Mouse (Mus musculus) embryonic fibroblast, embryonic 13.5 days (primary cell): ENCODE data around the gene Gstm3. TPM values are rescaled to one million over a fixed set of nuclear protein-coding genes. Genes with fewer than 3 reads are reported as not detected.

Experiments
- H3K27ac ChIP-seq: 2 replicates; pipeline ENCODE4 v1.5.1; 2012; ENCODE audit warnings: low read length, control low read depth, inconsistent platforms; ENCODE audit not compliant: insufficient read depth
- H3K4me1 ChIP-seq: 2 replicates; pipeline ENCODE4 v1.6.1; 2011; ENCODE audit warnings: low read length; ENCODE audit not compliant: control insufficient read depth, insufficient read depth
- H3K4me3 ChIP-seq: 2 replicates; pipeline ENCODE4 v1.5.1; 2011; ENCODE audit warnings: mild to moderate bottlenecking, control low read depth, low read length; ENCODE audit not compliant: insufficient read depth
- CTCF ChIP-seq: IDR thresholded peaks from 2 replicates; pipeline ENCODE4 v1.5.1; 2011; ENCODE audit warnings: mild to moderate bottlenecking, control low read depth, low read length, moderate library complexity, borderline replicate concordance; ENCODE audit not compliant: insufficient read depth
- POLR2A ChIP-seq: IDR thresholded peaks from 2 replicates; pipeline ENCODE4 v1.6.1; 2011; ENCODE audit warnings: low read depth, mild to moderate bottlenecking, control low read depth, low read length, moderate library complexity
- polyA plus RNA-seq: library from polyadenylated mRNA; stranded (reverse); fragments of >200 nt; gene quantifications from 2 replicates; pipeline ENCODE4 v1.2.4, GENCODE M21; 2011; ENCODE audit warnings: low read depth; ENCODE audit not compliant: missing spikeins, insufficient read length

Gstm3 gene
- polyA plus RNA-seq, 1 experiment = not detected

DNA sequence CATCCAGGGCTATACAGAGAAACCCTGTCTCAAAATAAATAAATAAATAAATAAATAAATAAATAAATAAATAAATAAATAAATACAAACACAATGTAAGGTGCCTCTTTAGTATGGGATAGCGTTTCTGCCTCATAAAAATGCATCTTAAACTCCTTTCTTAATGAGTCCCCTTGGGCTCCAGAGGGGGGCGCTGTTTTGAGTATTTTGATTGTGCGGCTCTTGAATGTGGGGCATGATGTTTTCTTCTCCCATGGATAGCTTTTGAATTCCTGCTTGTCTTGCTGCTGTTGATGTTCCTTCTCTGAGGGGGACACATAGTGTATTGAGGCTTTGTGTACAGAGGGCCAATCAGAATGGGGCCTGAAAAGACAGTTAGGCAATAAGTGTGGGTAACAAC, 52.0 kb downstream of the Gstm3 start:
- Histone ChIP-seq H3K4me1 (no peaks in the 10 kb centered on the region), H3K27ac (no peak overlapping the region), H3K4me3 (no peak overlapping the region)
- TF ChIP-seq POLR2A (no peak), CTCF (no peak)

DNA sequence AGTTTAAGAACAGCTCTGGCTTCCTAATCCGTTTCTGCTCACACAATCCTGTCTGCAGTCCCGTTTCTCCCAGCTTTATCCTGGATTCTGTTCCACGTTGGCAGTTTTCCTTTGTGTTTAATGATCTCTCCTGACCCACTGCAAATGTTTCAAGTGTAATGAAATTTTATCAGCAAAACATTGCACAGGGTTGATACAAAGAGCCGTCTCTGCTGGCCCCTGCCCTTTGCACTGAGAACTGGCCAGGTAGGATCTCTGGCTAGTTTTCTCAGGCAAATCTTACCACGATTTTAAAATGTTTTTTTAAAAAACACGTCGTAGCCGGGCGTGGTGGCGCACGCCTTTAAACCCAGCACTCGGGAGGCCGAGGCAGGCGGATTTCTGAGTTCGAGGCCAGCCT, 52.4 kb downstream of the Gstm3 start:
- Histone ChIP-seq H3K4me3 (no peak overlapping the region), H3K27ac (no peak overlapping the region), H3K4me1 (no peaks in the 10 kb centered on the region)
- TF ChIP-seq POLR2A = no peak
- TF ChIP-seq CTCF = no peak

Other genes with a start within 250 kb of the Gstm3 start
- 208 and 272 TPM in 2 replicates for gene Csf1, start 208.8 kb downstream of the Gstm3 start, polyA plus RNA-seq
- gene Eps8l3, start 92.1 kb downstream of the Gstm3 start, polyA plus RNA-seq = not detected in 2 replicates
- gene Gstm5, start 73.5 kb downstream of the Gstm3 start, polyA plus RNA-seq = 68.6 and 75.4 TPM in 2 replicates
- 1.3 and 2.3 TPM in 2 replicates for gene Gstm7, start 37.5 kb downstream of the Gstm3 start, polyA plus RNA-seq
- gene Gstm6, start 25.5 kb downstream of the Gstm3 start, polyA plus RNA-seq = 2.0 and 3.7 TPM in 2 replicates
- 59.6 and 62.2 TPM in 2 replicates for gene Gstm2, start 17.2 kb upstream of the Gstm3 start, polyA plus RNA-seq
- 51.2 and 63.8 TPM in 2 replicates for gene Gstm1, start 48.7 kb upstream of the Gstm3 start, polyA plus RNA-seq
- gene Gstm4, start 75.6 kb upstream of the Gstm3 start, polyA plus RNA-seq = 11.1 and 11.5 TPM in 2 replicates
- gene Ampd2, start 117.4 kb upstream of the Gstm3 start, polyA plus RNA-seq = 48.3 and 50.0 TPM in 2 replicates
- 1.0 and 1.1 TPM in 2 replicates for gene Gnat2, start 123.5 kb upstream of the Gstm3 start, polyA plus RNA-seq
- gene Gnai3, start 176.9 kb upstream of the Gstm3 start, polyA plus RNA-seq = 138 and 152 TPM in 2 replicates
- gene Gpr61, start 185.6 kb upstream of the Gstm3 start, polyA plus RNA-seq = not detected in 2 replicates
- 3.1 and 5.5 TPM in 2 replicates for gene Amigo1, start 217.1 kb upstream of the Gstm3 start, polyA plus RNA-seq
- 2.7 and 3.5 TPM in 2 replicates for gene Cyb561d1, start 231.9 kb upstream of the Gstm3 start, polyA plus RNA-seq
- 4.1 and 6.2 TPM in 2 replicates for gene Atxn7l2, start 241.7 kb upstream of the Gstm3 start, polyA plus RNA-seq